Mouse (Mus musculus) ES-E14 (cell line): ENCODE measurements around the gene Lhx6. TPM values are rescaled to one million over a fixed set of nuclear protein-coding genes. Genes with fewer than 3 reads are reported as not detected.
A peak's percentile ranks its signal among the peaks of the same experiment; 100 is the strongest.

ENCODE experiments used
- DNase-seq: peaks from one replicate; pipeline ENCODE4 v3.0.0-alpha.2; 2013; ENCODE audit warnings: low read depth, low spot score
- H3K27ac ChIP-seq: 2 replicates; pipeline ENCODE4 v1.5.1; 2012; ENCODE audit warnings: low read depth, mild to moderate bottlenecking, low read length, moderate library complexity, mixed read lengths; ENCODE audit not compliant: poor library complexity, insufficient read depth, severe bottlenecking
- H3K36me3 ChIP-seq: 2 replicates; pipeline ENCODE4 v1.6.1; 2012; ENCODE audit warnings: mild to moderate bottlenecking, low read length, moderate library complexity, mixed read lengths; ENCODE audit not compliant: control insufficient read depth, poor library complexity, insufficient read depth, severe bottlenecking
- H3K4me1 ChIP-seq, 2 experiments: fragments of 150-350 bp in 1 of 2; sonication (generic) in 1 of 2; 2 replicates each; pipeline ENCODE4 v1.6.1; 2012; ENCODE audit warnings: low read length in 2 of 2, mild to moderate bottlenecking in 1 of 2, mixed read lengths in 1 of 2; ENCODE audit not compliant: control insufficient read depth in 2 of 2, insufficient read depth in 2 of 2, poor library complexity in 1 of 2
- H3K4me3 ChIP-seq, 2 experiments: fragments of 150-350 bp in 1 of 2; sonication (generic) in 1 of 2; 2 replicates each; pipeline ENCODE4 v1.5.1; 2012; ENCODE audit warnings: low read length in 2 of 2, low read depth in 1 of 2, mild to moderate bottlenecking in 1 of 2, mixed read lengths in 1 of 2; ENCODE audit not compliant: insufficient read depth in 1 of 2, poor library complexity in 1 of 2, severe bottlenecking in 1 of 2
- H3K9ac ChIP-seq: 2 replicates; pipeline ENCODE4 v1.6.1; 2012; ENCODE audit warnings: low read depth, mild to moderate bottlenecking, low read length, mixed read lengths; ENCODE audit not compliant: poor library complexity, insufficient read depth, severe bottlenecking
- H3K9me3 ChIP-seq: fragments of 150-350 bp; sonication (generic); 2 replicates; pipeline ENCODE4 v1.6.1; 2012; ENCODE audit warnings: low read depth, mild to moderate bottlenecking, low read length; ENCODE audit not compliant: control insufficient read depth, insufficient read depth
- CHD2 ChIP-seq: IDR thresholded peaks from 2 replicates; pipeline ENCODE4 v1.6.1; 2014; ENCODE audit warnings: mild to moderate bottlenecking, low read depth, low read length, inconsistent platforms
- HCFC1 ChIP-seq: IDR thresholded peaks from 2 replicates; pipeline ENCODE4 v1.6.1; 2012; ENCODE audit warnings: low read length, inconsistent platforms, borderline replicate concordance; ENCODE audit not compliant: insufficient read depth
- MAFK ChIP-seq: IDR thresholded peaks from 2 replicates; pipeline ENCODE4 v1.6.1; 2014; ENCODE audit warnings: mild to moderate bottlenecking, low read depth, low read length, inconsistent platforms; ENCODE audit not compliant: insufficient read depth
- ZC3H11A ChIP-seq: IDR thresholded peaks from 2 replicates; pipeline ENCODE4 v1.6.1; 2012; ENCODE audit warnings: low read depth, mild to moderate bottlenecking, inconsistent platforms, low read length, borderline replicate concordance
- ZNF384 ChIP-seq: IDR thresholded peaks from 2 replicates; pipeline ENCODE4 v1.6.1; 2012; ENCODE audit warnings: low read depth, low read length, inconsistent platforms
- in situ Hi-C, 2 experiments: fragments of 600-800 bp; cut with MboI; formaldehyde crosslinking; loops; one replicate each; pipeline ENCODE4 v1.15.1; 2025; ENCODE audit warnings: low sequenced_read_pairs in 2 of 2, inconsistent platforms in 1 of 2; ENCODE audit not compliant: unreplicated experiment in 2 of 2
- total RNA-seq: library from RNA; depleted of rRNA; stranded (reverse); fragments of 300-350 nt; gene quantifications from 2 replicates; pipeline ENCODE4 v1.2.3, GENCODE M21; 2012

Gene Lhx6
- total RNA-seq, 1 experiment: 1.8 TPM

GRCm38 (mm10) chr2:36090853-36091741 lies 14.1 kb downstream of the Lhx6 start:
- H3K36me3 ChIP-seq: no peaks in the 10 kb centered on the region
- in situ Hi-C loops: no loop called here
- peak overlapping the region; percentile 70 to 83 for H3K4me3 ChIP-seq
- H3K9me3 ChIP-seq: no peaks in the 10 kb centered on the region
- no peak overlapping the region for H3K27ac ChIP-seq
- peaks cover 0 to 3% of the 10 kb centered on the region in 2 experiments; a peak in 1 of 4 replicates for H3K4me1 ChIP-seq
- TF ChIP-seq MAFK: no peak
- DNase-seq: peak; percentile 95
- peak overlapping the region; percentile 56 for H3K9ac ChIP-seq

- DNase-seq: no peak
- H3K36me3 ChIP-seq: no peaks in the 10 kb centered on the region
- no peak overlapping the region for H3K27ac ChIP-seq
- TF ChIP-seq ZNF384 (no peak), CHD2 (no peak), HCFC1 (no peak), MAFK (no peak), ZC3H11A (no peak)
- H3K4me1 ChIP-seq: peaks cover 0 to 3% of the 10 kb centered on the region in 2 experiments; a peak in 1 of 4 replicates
- no peaks in the 10 kb centered on the region for H3K9me3 ChIP-seq
- H3K4me3 ChIP-seq: no peak overlapping the region
- in situ Hi-C loops: no loop called here
- H3K9ac ChIP-seq: no peak overlapping the region
Observed at GRCm38 (mm10) chr2:36089190-36089589, 16.0 kb downstream of the Lhx6 start.

GRCm38 (mm10) chr2:36085041-36085440 lies 20.2 kb downstream of the Lhx6 start:
- Histone ChIP-seq H3K9ac (no peak overlapping the region), H3K36me3 (no peaks in the 10 kb centered on the region), H3K4me1 (no peaks in the 10 kb centered on the region), H3K9me3 (no peaks in the 10 kb centered on the region), H3K27ac (no peak overlapping the region), H3K4me3 (no peak overlapping the region)
- no peak for DNase-seq
- TF ChIP-seq MAFK: no peak
- TF ChIP-seq CHD2: no peak
- TF ChIP-seq ZC3H11A: no peak
- no peak for TF ChIP-seq ZNF384
- no peak for TF ChIP-seq HCFC1
- in situ Hi-C loops: no loop called here

- Histone ChIP-seq H3K27ac (no peak overlapping the region), H3K9ac (no peak overlapping the region), H3K9me3 (no peaks in the 10 kb centered on the region), H3K4me1 (no peaks in the 10 kb centered on the region), H3K4me3 (no peak overlapping the region), H3K36me3 (no peaks in the 10 kb centered on the region)
- no peak for TF ChIP-seq HCFC1
- TF ChIP-seq MAFK: no peak
- TF ChIP-seq CHD2: no peak
- TF ChIP-seq ZNF384: no peak
- no peak for TF ChIP-seq ZC3H11A
- in situ Hi-C loops: no loop called here
- DNase-seq: no peak
Observed at GRCm38 (mm10) chr2:36082802-36083580, 22.2 kb downstream of the Lhx6 start.
